Mouse (Mus musculus): ENCODE measurements around the gene Fcgr1.
A peak's percentile ranks its signal among the peaks of the same experiment; 100 is the strongest.
"Not testable (repeated sequence)": the region's sequence is repeated elsewhere in the genome, so short reads cannot be mapped to it uniquely, and the experiment has no call there.

The Fcgr1 gene

DNA sequence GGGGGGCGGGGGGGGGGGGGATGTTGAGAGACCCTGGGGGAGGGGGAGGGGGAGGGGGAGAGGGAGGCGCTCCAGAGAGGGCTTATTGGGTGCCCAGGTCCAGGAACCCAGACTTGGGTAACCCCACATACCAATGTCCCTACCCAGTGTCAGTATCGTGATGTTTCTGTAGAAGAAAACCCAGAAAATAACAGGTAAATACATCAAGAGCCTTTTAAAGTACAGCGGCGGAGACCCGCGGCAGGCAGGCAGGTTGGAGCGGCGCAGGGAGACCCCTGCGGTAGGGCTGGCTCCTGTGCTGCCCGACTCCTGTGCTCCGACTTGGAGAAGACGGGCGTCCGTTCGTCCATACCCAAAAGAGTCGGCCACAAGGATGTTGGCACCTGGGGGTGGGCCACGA, 33.9 kb upstream of the Fcgr1 start:
- DNase-seq (ENCODE audit: extremely low read depth, low read depth), result no peak

DNA sequence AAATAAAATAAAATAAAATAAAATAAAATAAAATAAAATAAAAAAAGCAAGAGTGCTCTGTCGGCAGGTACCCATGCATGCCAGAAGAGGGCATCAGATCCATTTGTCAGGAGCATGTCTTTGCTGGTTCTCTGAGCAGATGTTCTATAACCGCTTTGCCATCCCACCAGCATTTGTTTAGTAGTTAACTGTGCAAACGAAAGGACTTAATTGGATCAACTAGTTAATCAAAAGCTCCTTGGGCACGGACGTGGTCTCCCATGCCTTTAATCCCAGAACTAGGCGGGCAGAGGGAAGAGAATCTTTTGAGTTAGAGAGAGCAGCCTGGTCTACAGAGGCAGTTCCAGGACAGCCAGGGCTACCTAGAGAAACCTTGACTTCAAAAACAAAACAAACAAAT, 33.4 kb upstream of the Fcgr1 start:
- DNase-seq (ENCODE audit: extremely low read depth, low read depth), result peak; percentile 94

DNA sequence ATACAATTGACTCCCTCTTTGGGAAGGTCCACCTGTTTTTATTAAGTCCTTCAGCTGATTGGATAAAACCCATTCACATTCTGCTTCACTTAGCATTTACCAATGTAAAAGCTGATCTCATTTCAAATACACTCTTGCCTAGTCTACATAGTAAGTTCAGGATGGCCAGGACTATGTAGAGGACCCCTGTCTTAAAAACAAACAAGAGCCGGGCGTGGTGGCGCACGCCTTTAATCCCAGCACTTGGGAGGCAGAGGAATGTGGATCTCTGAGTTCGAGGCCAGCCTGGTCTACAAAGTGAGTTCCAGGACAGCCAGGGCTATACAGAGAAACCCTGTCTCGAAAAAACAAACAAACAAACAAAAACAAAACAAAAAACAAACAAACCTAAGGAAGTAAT, 30.0 kb upstream of the Fcgr1 start:
- not testable (repeated sequence) for DNase-seq (ENCODE audit: extremely low read depth, low read depth)

DNA sequence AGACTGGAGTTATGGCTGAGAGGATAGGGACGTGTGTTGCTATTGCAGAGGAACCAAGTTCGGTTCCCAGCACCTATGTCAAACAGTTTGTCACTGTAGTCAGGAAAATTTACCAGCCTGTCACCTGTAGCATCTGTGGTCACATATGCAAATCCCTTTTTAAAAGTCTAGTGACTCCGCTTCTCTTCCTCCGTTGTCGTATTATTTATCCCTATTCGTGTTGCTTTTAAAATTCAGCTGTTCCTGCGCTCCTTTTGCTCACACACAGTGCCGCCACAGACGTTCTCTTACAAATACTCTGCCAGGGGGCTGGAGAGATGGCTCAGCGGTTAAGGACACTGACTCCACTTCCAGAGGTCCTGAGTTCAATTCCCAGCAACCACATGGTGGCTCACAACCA, 28.8 kb upstream of the Fcgr1 start:
- DNase-seq (ENCODE audit: extremely low read depth, low read depth), result no peak

DNA sequence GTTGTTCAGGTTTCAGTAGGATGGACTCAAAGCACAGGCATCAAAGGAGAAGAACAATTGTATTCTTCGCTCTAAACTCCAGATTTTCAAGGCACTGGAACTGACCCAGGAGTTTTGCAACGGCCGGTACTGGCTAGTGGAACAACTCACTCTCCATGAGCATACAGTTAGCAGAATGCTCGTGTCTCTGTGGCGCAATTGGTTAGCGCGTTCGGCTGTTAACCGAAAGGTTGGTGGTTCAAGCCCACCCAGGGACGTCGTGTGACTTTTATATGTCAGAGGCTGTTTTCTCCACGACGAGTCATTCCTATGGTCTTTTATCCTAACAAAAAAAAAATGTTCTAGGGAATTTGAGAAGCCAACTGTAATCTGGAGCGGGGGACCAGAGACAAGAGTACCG, 28.1 kb upstream of the Fcgr1 start:
- no peak for DNase-seq (ENCODE audit: extremely low read depth, low read depth)

DNA sequence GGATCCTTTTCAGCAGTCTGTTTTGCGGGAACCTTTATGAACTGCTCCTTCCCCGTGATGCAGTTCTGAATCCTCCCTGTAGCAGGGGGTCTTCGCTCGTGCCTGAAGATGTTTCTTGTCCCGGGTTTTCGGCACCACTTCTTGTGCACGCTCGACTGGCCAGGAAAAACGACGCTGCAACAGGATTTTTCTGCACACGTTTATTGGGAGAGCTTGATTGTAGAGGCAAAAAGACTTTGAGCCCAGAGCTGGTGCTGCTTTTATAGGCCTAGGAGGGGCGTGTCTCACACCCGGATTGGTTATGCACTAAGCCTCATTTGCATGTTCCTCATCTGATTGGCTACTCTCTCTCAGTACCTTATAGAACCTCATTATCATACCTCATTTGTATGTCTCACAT, 26.2 kb upstream of the Fcgr1 start:
- DNase-seq (ENCODE audit: extremely low read depth, low read depth), result not testable (repeated sequence)

DNA sequence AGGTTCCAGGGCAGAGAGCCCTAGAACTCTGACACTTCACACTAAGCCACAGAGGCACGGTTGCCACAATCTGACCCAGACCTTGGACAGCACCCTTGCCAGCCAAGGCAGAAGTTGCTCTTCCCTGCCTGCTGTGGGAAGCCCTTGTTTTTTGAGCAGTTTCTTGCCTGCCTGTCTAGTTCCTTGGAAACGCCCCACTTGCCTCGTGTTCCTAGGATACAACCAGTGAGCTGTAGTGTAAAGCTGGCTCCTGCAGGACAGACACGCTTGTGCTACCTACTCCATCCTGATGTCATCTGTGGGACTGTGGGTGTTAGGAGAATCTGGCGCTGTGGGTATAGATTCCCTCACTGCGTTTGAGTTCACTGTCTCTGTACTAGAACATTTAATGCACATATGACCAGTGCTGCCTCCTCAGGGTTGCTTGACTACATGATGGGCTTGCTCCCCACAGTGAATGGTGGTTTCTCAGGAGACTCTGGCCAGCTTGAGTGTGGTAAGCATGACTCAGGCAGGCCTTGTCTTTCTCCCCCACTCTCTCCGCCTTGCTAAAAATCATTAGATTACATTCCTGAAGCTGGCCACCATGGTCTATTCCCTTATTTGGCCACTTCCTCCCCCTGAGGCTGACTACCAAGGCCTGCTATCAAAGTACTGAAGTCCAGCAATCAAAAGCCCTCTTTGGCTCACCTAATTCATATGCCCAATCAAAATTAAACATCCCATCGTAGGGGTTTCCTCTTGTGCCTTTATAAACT, 18.8 kb upstream of the Fcgr1 start:
- DNase-seq (ENCODE audit: extremely low read depth, low read depth), result no peak

DNA sequence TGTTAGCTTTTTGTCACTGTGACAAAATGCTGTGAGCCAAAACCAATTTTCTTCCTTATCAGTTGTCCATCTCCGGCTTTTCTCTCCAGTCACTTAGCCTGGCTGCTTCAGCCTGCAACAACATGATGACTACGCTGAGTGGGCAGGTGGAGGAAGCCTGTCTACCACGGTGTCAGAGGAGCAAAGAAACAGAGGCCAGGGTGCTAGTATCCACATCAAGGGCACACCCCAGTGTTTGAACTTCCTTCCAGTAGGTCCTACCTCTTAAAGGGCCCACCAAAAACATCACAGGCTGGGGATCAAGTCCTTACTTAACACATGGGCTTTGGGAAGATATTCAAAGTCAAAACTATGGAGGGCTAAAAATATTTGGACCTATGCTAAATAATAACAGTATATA, 15.7 kb upstream of the Fcgr1 start:
- no peak for DNase-seq (ENCODE audit: extremely low read depth, low read depth)

DNA sequence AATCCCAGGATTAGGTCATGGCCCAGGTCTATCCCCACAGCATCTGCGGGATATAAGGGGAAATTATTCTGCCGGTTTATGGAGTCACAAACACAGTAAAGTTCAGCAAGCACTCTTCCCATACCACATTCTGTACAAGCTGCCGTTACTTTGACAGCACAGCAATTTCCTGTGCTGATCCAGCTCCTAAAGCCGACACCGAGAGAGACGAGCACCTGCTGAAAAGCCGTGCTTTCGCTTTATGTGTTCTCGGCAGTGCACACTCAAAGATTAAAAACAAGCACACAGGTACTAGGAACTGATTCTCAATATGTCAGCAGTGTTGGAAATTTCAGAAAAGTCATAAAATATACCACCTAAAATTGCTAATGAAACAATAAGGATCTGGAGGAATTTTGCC, 12.7 kb upstream of the Fcgr1 start:
- DNase-seq (ENCODE audit: extremely low read depth, low read depth), result no peak

DNA sequence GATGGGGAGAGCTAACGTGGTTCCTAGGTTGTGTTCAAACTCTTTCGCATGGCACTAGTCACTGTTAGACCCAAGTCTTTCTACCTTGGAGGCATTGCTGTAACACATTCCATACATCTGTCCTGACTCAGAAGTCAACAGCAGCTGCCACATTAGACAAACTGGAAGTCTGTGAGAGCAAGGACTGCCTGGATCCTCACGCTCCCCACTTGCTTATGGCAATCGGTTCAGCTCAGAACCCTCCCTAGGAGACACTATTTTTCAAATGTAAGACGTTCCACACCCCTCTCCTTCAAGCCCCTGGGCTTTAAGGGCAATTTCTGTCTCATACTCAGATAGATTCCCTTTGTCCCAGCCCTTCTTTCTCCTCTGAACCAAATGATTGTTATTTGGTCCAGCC, 8.3 kb upstream of the Fcgr1 start:
- DNase-seq (ENCODE audit: extremely low read depth, low read depth), result no peak

DNA sequence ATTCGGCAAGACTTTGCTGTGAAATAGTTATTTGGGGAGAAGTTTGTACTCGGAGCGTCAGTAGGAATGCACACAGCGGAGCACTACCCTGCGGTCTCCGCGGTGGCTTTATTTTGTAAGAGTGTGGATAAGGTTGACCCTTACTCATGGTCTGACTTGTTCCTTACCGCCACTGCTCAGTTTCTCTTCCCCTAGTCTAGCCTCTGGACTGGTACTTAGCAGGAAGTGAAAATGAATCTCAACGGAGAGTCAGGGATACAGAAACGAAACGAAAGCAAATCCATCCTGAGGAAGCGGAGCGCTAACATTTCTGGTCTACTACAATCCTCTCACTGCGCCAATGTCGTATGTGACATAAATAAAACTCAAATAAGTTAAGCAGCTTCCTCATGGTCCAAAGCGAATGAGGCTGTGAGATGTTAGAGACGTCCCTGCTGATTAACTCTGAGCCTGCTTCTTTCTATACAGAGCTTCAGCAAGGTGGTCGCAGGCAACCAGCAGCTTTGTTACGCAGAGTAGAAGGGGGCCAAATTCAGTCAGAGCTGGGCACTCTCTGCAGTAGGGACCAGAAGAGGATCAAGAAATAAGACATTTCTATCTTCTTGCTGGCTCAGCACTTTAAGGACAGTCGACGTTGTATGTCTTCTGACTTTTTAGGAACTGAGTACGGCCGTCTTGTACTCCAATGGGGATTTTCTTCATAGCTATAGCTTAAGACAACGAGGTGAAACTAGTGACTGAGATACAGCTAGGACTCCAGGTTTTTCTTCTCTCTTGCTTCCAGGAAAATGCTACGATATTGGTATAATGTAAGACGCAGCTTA, 7.1 kb upstream of the Fcgr1 start:
- DNase-seq (ENCODE audit: extremely low read depth, low read depth), result no peak

DNA sequence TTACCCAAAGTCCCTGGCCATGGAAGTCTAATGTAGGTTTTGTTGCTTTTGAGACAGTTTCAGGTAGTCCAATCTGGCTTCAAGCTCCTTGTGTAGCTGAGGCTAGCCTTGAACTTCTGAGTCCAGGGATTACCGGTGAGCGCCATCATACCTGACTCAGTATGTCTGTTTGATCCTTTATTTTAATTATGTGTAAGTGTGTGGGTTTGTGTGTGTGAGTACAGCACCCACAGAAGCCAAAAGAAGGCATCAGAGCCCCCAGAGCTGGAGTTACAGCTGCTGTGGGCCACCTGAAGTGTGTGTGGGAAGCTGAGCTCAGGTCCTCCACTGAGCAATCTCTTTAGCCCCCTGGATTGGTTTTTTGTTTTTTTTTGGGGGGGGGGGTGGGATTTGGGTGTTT, 5.8 kb upstream of the Fcgr1 start:
- DNase-seq (ENCODE audit: extremely low read depth, low read depth), result no peak

DNA sequence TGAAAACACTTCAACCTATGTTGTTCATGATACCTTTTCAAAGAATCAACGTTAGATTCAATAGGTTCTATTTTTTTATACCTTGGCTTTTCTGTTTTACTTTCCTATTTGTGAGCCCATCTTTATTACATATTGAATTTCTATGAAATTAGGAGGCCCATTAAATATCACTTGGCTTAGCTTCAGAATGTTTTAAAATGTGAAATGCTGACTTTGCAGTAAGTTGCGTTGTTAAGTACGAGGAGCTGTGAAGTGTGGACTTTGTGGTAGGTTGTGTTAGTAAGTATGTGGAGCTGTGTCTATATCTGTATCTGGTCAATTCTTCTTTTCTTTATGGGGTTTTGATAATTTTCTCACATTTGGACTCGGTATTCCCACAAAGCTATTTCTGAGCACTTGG, 4.6 kb upstream of the Fcgr1 start:
- no peak for DNase-seq (ENCODE audit: extremely low read depth, low read depth)

DNA sequence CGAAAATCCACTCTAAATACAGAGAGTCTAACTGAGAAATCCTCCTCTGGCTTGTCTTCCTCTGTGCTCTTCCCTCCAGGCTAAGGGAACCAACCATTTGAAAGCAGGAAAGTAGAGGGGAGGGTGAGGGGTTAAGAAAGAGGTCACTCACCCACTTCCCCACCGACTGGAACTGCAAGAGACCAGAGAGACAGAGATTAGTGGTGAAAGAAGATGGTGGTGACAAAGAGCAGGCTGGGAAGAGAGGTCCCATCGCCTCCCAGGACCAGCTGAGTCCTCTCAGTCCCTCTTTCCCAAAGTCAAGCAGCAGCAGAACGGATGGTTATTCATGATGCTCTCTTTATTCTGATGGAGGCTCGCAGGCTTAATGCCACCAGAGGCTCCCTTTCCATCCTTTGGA, 401 bp downstream of the Fcgr1 start:
- DNase-seq (ENCODE audit: extremely low read depth, low read depth), result peak; percentile 43

DNA sequence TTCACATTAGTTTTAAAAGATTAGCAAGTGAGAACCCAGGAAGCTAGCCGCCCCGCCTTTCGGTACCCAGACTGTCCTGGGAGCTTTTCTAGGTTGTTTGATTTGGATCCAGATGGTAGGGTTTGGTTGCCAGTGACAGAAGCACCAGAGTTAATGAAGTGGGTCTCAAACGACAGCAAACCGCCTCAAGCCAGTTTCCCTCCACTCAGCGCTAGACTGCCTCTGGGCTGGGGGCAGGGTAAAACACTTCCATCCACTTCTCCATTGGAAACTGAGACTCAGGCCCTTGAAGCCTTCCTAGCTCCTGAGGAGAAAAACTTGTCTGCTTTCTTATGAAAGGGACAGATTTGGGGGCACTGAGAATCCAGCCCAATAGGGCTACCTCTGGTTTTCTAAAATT, 1.1 kb downstream of the Fcgr1 start:
- DNase-seq (ENCODE audit: extremely low read depth, low read depth), result no peak

DNA sequence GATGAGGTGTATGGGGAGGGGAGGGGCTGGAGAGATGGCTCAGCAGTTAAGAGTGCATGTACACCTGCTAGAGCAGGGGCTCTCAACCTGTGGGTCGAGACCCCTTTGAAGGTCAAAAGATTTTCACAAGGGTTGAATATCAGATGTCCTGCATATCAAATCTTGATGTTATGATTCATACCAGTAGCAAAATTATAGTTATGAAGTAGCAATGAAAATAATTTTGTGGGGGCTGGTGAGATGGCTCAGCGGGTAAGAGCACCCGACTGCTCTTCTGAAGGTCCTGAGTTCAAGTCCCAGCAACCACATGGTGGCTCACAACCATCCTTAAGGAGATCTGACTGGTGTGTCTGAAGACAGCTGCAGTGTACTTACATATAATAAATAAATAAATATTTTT, 3.0 kb downstream of the Fcgr1 start:
- not testable (repeated sequence) for DNase-seq (ENCODE audit: extremely low read depth, low read depth)

DNA sequence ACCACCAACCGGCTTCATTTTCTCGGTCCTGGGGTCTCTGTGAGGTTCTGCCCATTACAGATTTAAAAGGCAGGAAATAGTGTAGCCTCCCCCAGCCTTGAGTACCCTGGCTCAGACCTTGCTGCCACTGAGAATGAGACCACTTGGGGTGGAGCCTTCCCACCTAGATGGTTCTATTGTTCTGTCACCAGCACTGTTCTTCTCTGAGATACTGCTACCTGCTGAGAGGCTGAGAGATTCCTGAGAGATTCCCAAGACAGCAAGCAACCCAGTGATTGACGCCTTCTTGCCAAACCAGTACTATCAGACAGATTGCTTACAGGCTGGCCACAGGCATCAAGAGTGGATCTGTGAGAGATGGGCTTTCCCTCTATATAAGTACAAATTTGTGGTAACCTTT, 4.6 kb downstream of the Fcgr1 start:
- DNase-seq (ENCODE audit: extremely low read depth, low read depth), result no peak

DNA sequence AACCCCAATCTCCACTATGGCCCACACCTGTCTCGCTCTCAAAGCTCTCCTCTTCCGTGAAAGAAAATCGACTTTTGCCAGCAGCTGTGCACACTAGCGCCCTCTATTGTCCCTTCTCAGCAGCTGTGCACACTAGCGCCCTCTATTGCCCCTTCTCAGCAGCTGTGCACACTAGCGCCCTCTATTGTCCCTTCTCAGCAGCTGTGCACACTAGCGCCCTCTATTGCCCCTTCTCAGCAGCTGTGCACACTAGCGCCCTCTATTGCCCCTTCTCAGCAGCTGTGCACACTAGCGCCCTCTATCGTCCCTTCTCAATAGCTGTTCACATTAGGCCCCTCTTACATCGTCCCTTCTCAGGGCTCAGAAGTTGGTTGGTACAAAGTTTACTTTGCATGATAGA, 6.4 kb downstream of the Fcgr1 start:
- DNase-seq (ENCODE audit: extremely low read depth, low read depth), result not testable (repeated sequence)

DNA sequence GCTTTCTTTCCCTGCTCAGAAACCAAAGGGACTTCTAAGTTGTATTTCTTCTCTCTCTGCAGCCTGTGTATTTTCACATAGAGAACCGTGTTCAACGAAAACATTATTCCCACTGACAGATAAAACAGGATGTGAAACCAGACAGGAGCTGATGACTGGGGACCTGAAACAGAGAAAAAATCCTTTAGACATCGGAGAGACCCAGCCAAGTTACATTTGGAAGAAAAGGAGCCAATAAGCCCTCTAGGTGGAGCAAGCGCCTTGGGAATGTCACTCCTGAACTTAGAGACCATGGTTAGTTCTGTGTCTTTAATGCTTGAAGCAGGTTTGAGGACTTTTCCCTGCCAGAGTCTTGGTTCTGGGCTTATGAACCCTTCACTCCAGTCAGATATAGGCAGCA, 9.3 kb downstream of the Fcgr1 start:
- no peak for DNase-seq (ENCODE audit: extremely low read depth, low read depth)

DNA sequence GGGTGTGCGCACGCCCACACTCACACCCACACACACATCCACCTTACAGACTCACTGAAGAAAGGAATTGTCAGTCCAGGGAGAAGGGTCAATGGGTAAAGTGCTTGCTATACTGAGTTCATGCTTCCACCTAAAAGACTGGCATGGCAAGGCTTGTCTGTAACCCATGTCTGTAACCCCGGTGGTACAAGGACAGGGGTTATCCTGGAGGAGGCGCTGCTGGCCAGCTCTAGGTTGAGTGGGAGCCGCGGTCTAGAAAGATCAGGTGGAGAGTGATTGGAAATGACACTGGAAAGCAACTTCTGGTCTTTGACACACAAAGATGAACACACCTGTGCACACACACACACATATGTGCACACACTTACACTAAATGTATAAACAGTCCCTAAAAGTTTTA, 13.1 kb downstream of the Fcgr1 start:
- no peak for DNase-seq (ENCODE audit: extremely low read depth, low read depth)

DNA sequence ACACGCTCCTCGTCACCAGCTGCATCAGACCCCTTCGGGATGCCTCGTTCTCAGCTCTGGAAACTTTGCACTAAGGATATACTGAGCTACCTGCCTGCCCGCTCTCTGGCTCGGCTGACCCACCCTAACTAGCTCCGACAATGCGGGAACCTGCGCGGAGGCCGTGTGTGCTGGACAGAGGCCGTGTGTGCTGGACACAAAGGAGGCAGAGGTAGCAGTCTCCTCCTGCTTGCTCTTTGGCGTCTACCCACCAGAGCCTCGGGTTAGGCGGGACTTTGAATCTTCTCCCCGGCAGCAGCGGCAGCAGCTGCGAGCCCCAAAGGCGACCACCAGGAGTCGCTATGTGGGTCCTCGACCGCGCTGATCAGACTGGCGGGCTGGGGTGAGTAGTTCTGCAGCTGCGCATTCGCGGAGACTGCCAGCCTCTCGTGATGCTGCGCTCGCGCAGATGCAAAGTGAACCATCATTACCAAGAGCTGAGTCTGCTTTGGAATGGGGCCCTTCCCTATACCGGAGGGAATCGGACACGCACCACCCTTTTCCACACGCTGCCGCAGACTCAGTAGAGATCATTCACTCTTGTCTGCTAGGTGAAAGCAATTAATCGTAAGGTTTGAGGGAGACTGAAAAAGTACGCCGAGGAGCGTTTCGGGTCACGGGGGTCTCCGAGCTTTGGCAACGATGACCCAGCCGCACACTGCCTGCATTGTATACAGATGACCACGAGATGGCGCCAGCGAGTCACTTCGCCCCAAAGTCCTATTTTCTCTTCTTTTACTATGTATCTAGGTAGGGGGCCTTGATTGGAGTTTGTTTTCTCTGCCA, 15.8 kb downstream of the Fcgr1 start:
- DNase-seq (ENCODE audit: extremely low read depth, low read depth), result peak; percentile 99

DNA sequence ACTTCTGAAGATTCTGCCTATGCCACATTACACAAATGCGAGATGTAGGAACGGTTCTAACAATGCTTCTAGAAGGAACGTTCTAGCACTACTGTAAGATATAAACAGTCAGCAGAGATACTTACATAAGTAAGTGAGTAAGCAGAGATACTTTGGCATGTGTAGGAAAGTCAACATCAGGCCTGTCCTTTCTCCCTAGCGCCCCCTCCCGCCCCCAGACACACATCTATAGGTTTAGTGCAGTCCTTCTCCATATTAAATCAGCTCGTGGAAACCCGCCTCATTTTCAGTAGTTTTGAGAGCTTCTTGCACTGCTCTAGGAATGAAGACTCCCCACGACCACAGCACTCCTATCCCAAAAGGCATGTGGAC, 16.4 kb downstream of the Fcgr1 start:
- DNase-seq (ENCODE audit: extremely low read depth, low read depth), result peak; percentile 96

Measured in MEL-GATA-1-ER (cell line).